In genomic region chr14:76850641-76851040, GRCm38 (mm10) we compare ENCODE assay signal across 14 mouse cellular contexts.
"Had no signal": no experiment of that assay in that cellular context is flagged by ENCODE, and none has a peak within 500 bp of the region (broad histone marks: within the 10 kb centered on the region; RNA-seq: fewer than 3 reads in every experiment).

No protein-coding gene starts in this region.

- ATAC-seq: midbrain, embryonic 13.5 days; midbrain, embryonic 15.5 days; midbrain, embryonic 16.5 days had no signal

- DNase-seq: left cerebral cortex, postnatal 4 days; liver, embryonic 13.5 days; liver, postnatal 0 days; lung, adult 18-20 months; lung, adult 2 months; lung, embryonic 14.5 days; lung, postnatal 10 days; lung, postnatal 14 days; lung, postnatal 36 days; lung, postnatal 4 days; midbrain, embryonic 14.5 days had no signal
